In genomic region chr7:46640062-46640461, GRCm38 (mm10) we compare ENCODE assay signal across 8 mouse cellular contexts. TPM values are rescaled to one million over a fixed set of nuclear protein-coding genes. Genes with fewer than 3 reads are reported as not detected.
A peak's percentile ranks its signal among the peaks of the same experiment; 100 is the strongest.
DNase-seq lines count a peak whose midpoint lies in the region; ATAC-seq lines count a peak whose summit lies in the region.

No protein-coding gene starts in this region.

- no peak overlapping the region for H3K27ac ChIP-seq in lung, embryonic 15.5 days
- H3K27ac ChIP-seq in forebrain, embryonic 10.5 days: 0 out of 2 replicates have a peak overlapping the region, but pooled peaks have one; percentile 82
- H3K27ac ChIP-seq in limb, embryonic 15.5 days: no peak overlapping the region
- no peak overlapping the region for H3K27ac ChIP-seq in stomach, embryonic 14.5 days (ENCODE audit: low read length)

- H3K36me3 ChIP-seq in lung, embryonic 15.5 days: no peaks in the 10 kb centered on the region
- no peaks in the 10 kb centered on the region for H3K36me3 ChIP-seq in forebrain, embryonic 10.5 days (replicated peaks)
- H3K36me3 ChIP-seq in limb, embryonic 15.5 days: no peaks in the 10 kb centered on the region
- H3K36me3 ChIP-seq in stomach, embryonic 14.5 days (ENCODE audit: control insufficient read depth, insufficient read depth, low read length): no peaks in the 10 kb centered on the region

- no peak for DNase-seq in lung, postnatal 36 days
- DNase-seq in forebrain, embryonic 10.5 days (ENCODE audit: extremely low spot score, low spot score): no peak
- DNase-seq in adrenal gland, postnatal 4 days (ENCODE audit: low spot score in 2 of 2): no peak
- DNase-seq in cerebellum, postnatal 10 days: no peak
- DNase-seq in embryo, embryonic 10.5 days (ENCODE audit: low spot score): no peak

- H3K9me3 ChIP-seq in lung, embryonic 15.5 days: no peaks in the 10 kb centered on the region
- no peaks in the 10 kb centered on the region for H3K9me3 ChIP-seq in forebrain, embryonic 10.5 days
- H3K9me3 ChIP-seq in limb, embryonic 15.5 days: no peaks in the 10 kb centered on the region
- H3K9me3 ChIP-seq in stomach, embryonic 14.5 days (ENCODE audit: control insufficient read depth, low read depth, low read length): no peaks in the 10 kb centered on the region

- peaks cover 4% of the 10 kb centered on the region; the same call in 1 of the 2 replicates for H3K27me3 ChIP-seq in lung, embryonic 15.5 days
- H3K27me3 ChIP-seq in forebrain, embryonic 10.5 days (ENCODE audit: poor library complexity, severe bottlenecking): peaks cover 21% of the 10 kb centered on the region
- H3K27me3 ChIP-seq in limb, embryonic 15.5 days: no peaks in the 10 kb centered on the region
- H3K27me3 ChIP-seq in stomach, embryonic 14.5 days (ENCODE audit: control insufficient read depth, insufficient read depth, low read length): no peaks in the 10 kb centered on the region

- no peak for ATAC-seq in lung, embryonic 15.5 days (ENCODE audit: borderline replicate concordance, extremely low read depth, low FRiP score, low TSS enrichment)
- no peak for ATAC-seq in limb, embryonic 15.5 days (ENCODE audit: insufficient number of reproducible peaks, low FRiP score, low TSS enrichment, low read depth)
- no peak; the same call in 1 of the 2 replicates for ATAC-seq in stomach, embryonic 14.5 days (ENCODE audit: insufficient number of reproducible peaks, insufficient read depth, low FRiP score, low read depth)

- H3K4me3 ChIP-seq in lung, embryonic 15.5 days: peak overlapping the region; percentile 61
- peak overlapping the region; percentile 60 for H3K4me3 ChIP-seq in forebrain, embryonic 10.5 days
- peak overlapping the region; percentile 71 for H3K4me3 ChIP-seq in limb, embryonic 15.5 days
- H3K4me3 ChIP-seq in stomach, embryonic 14.5 days (ENCODE audit: low read depth, low read length): peak overlapping the region; percentile 64

- peak overlapping the region; percentile 79 for H3K9ac ChIP-seq in lung, embryonic 15.5 days
- peak overlapping the region; percentile 56 for H3K9ac ChIP-seq in limb, embryonic 15.5 days
- peak overlapping the region; percentile 10; the same call in 1 of the 2 replicates for H3K9ac ChIP-seq in stomach, embryonic 14.5 days (replicated peaks; ENCODE audit: low read depth, low read length)

- peaks cover 18% of the 10 kb centered on the region for H3K4me1 ChIP-seq in lung, embryonic 15.5 days
- H3K4me1 ChIP-seq in forebrain, embryonic 10.5 days: peaks cover 20% of the 10 kb centered on the region
- peaks cover 13% of the 10 kb centered on the region for H3K4me1 ChIP-seq in limb, embryonic 15.5 days
- H3K4me1 ChIP-seq in stomach, embryonic 14.5 days (ENCODE audit: control insufficient read depth, insufficient read depth, low read length): 0 out of 2 replicates have a peak, but pooled peaks cover 4% of the 10 kb centered on the region

- peak overlapping the region; percentile 98 for H3K4me2 ChIP-seq in lung, embryonic 15.5 days
- H3K4me2 ChIP-seq in limb, embryonic 15.5 days: peak overlapping the region; percentile 93
- H3K4me2 ChIP-seq in stomach, embryonic 14.5 days (replicated peaks; ENCODE audit: low read depth, low read length): peak overlapping the region; percentile 91

- 15% methylated on average over 17 of the region's 17 CpGs for WGBS in lung, embryonic 15.5 days
- WGBS in forebrain, embryonic 10.5 days: 18% methylated on average over 17 of the region's 17 CpGs
- WGBS in limb, embryonic 15.5 days: 17% methylated on average over 17 of the region's 17 CpGs
- 16% methylated on average over 17 of the region's 17 CpGs for WGBS in stomach, embryonic 14.5 days

RNA-seq across cellular contexts. Expression of gene Sergef, which starts 0.5 kb away (rescaled TPM):
- polyA plus RNA-seq in lung, embryonic 15.5 days (2015; fragmentation: Nextera tagmentation; extraction: Ambion mirVana): 13.3 and 14.4 TPM in 2 replicates
- 15.6 and 16.7 TPM in 2 replicates for polyA plus RNA-seq in forebrain, embryonic 10.5 days (2016; fragmentation: Nextera tagmentation; extraction: Ambion mirVana)
- polyA plus RNA-seq in limb, embryonic 15.5 days (2015; fragmentation: Nextera tagmentation; extraction: Ambion mirVana): 15.5 and 16.5 TPM in 2 replicates
- 17.6 and 18.4 TPM in 2 replicates for polyA plus RNA-seq in stomach, embryonic 14.5 days (2014; fragmentation: Nextera tagmentation; extraction: Ambion mirVana)
- total RNA-seq in adrenal gland, postnatal 4 days (2021): 10 to 100 TPM; 19.0 to 26.5 TPM

RNA-seq across cellular contexts. Expression of gene Tph1, which starts 32.3 kb away (rescaled TPM):
- 0.39 and 0.55 TPM in 2 replicates for polyA plus RNA-seq in lung, embryonic 15.5 days (2015; fragmentation: Nextera tagmentation; extraction: Ambion mirVana)
- 0.32 TPM in 1 of 2 replicates, not detected in the other for polyA plus RNA-seq in forebrain, embryonic 10.5 days (2016; fragmentation: Nextera tagmentation; extraction: Ambion mirVana)
- polyA plus RNA-seq in limb, embryonic 15.5 days (2015; fragmentation: Nextera tagmentation; extraction: Ambion mirVana): 2.5 and 3.0 TPM in 2 replicates
- polyA plus RNA-seq in stomach, embryonic 14.5 days (2014; fragmentation: Nextera tagmentation; extraction: Ambion mirVana): 0.34 TPM in 1 of 2 replicates, not detected in the other
- under 1 TPM; 0.37 to 0.73 TPM for total RNA-seq in adrenal gland, postnatal 4 days (2021)

Comparison
In these comparisons a context has a peak if more than half of its experiments do, and no peak if none do; other contexts are left out.
1. H3K9ac ChIP-seq: peak in every context shown above with its lines; median percentile 79 in lung, embryonic 15.5 days; 56 in limb, embryonic 15.5 days; 10 in stomach, embryonic 14.5 days.